Mouse (Mus musculus): Measurements from ENCODE around the gene Itgav.

Itgav gene

GRCm38 (mm10) chr2:83723921-83724826 is at the start of gene Itgav:
TSS of gene Itgav (plus strand) at chr2:83724397.
- DNase-seq: peak; percentile 97

GRCm38 (mm10) chr2:83674421-83674820 is 49.8 kb upstream of the Itgav start:
- DNase-seq: no peak

GRCm38 (mm10) chr2:83674896-83675295 is 49.3 kb upstream of the Itgav start:
- DNase-seq: no peak

- no peak for DNase-seq
Observed at GRCm38 (mm10) chr2:83675681-83676080, 48.5 kb upstream of the Itgav start.

GRCm38 (mm10) chr2:83676226-83676870 is 47.8 kb upstream of the Itgav start:
- DNase-seq: no peak

GRCm38 (mm10) chr2:83681332-83681731 is 42.9 kb upstream of the Itgav start:
- no peak for DNase-seq

GRCm38 (mm10) chr2:83681785-83682184 is 42.4 kb upstream of the Itgav start:
- DNase-seq: no peak

- DNase-seq: no peak
Observed at GRCm38 (mm10) chr2:83682282-83682681, 41.9 kb upstream of the Itgav start.

GRCm38 (mm10) chr2:83683731-83684519 is 40.3 kb upstream of the Itgav start:
- no peak for DNase-seq

GRCm38 (mm10) chr2:83684691-83685090 is 39.5 kb upstream of the Itgav start:
- DNase-seq: no peak

GRCm38 (mm10) chr2:83690372-83690771 is 33.8 kb upstream of the Itgav start:
- DNase-seq: no peak

- DNase-seq: peak; percentile 56
Observed at GRCm38 (mm10) chr2:83692651-83693545, 31.3 kb upstream of the Itgav start.

- no peak for DNase-seq
Observed at GRCm38 (mm10) chr2:83694061-83694460, 30.1 kb upstream of the Itgav start.

- no peak for DNase-seq
Observed at GRCm38 (mm10) chr2:83695345-83696247, 28.6 kb upstream of the Itgav start.

GRCm38 (mm10) chr2:83698484-83698883 is 25.7 kb upstream of the Itgav start:
- no peak for DNase-seq

GRCm38 (mm10) chr2:83699324-83699723 is 24.9 kb upstream of the Itgav start:
- DNase-seq: no peak

- DNase-seq: no peak
Observed at GRCm38 (mm10) chr2:83700667-83701066, 23.5 kb upstream of the Itgav start.

GRCm38 (mm10) chr2:83702411-83702810 is 21.8 kb upstream of the Itgav start:
- no peak for DNase-seq

- no peak for DNase-seq
Observed at GRCm38 (mm10) chr2:83705580-83706158, 18.5 kb upstream of the Itgav start.

GRCm38 (mm10) chr2:83709896-83710524 is 14.2 kb upstream of the Itgav start:
- peak; percentile 80 for DNase-seq
